Mouse (Mus musculus) megakaryocyte, embryonic 14.5 days (primary cell): ENCODE measurements around the gene Phldb1.

Experiments
- FLI1 ChIP-seq: IDR thresholded peaks from 2 replicates; pipeline ENCODE4 v1.6.1; 2012; ENCODE audit warnings: low read length, inconsistent platforms, mixed read lengths
- GATA1 ChIP-seq: IDR thresholded peaks from 3 replicates; pipeline ENCODE4 v1.6.1; 2012; ENCODE audit warnings: mixed read lengths, low read length, inconsistent platforms, borderline replicate concordance

DNA sequence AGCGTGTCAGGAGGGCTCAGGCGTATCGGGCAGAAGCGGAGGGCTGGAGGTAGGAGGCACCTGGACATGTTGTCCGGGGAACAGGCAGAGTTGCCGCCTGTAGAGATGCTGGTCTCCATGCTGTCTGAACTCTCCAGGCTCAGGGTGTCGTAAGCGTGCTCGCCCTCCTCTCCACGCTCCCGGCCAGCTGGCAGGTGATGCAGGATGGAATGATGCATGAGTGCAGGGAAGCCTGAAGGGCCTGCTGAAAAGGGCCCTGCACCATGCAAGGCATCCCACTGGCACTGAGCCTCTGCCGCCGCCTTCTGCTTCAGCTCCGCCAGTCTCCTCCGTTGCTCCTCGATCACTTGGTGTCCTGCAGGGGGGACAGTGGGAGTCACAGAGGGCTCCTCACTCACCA lies 37.1 kb downstream of the Phldb1 start:
- no peak for TF ChIP-seq GATA1
- TF ChIP-seq FLI1 = no peak
